Mouse (Mus musculus): ENCODE measurements around the gene G430095P16Rik.

DNA sequence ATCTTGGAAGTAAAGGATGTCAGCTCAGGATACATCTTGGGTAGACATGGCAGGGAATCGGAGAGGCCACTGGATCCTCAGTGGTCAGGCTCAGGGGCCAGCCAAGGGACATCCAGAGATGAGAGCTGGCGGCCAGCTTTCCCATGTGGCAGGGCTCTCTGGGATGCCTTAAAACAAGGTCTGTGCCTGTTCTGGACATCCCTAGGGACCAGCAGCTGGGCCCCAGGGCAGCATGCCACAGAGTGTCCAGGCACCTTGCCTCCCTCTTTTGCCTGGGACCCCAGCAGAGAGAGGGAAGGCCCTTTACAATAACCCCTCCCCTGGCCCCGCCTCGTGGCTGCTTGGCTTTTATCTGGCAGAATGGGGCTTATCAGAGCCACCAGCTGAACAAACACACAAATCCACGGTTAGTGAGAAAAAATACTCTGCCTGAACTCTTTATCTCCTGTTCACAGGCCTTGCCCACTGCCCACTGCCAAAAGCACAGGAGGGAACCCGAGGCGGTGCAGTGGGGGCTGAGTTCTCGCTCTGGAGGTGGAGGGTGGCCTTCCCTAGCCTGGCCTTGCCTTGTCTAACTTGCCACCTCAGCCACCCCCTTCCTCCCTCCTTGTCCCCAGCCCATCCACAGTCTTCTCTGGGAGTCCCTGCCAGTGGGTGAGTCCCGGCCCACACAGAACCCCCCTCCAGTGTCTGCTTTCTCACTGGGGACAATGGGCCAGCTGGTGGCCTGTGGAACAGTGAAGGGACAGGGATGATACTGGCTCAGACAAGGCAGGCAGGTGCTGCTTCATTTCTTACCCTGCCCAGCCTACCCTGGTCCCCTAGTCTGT, 7.9 kb downstream of the G430095P16Rik start:
- TF ChIP-seq MYOG (IDR thresholded peaks at IDR 0.05; ENCODE audit: control insufficient read depth, extremely low read depth, insufficient read length) (no peak), CTCF (IDR thresholded peaks at IDR 0.05; ENCODE audit: control insufficient read depth, insufficient read depth, insufficient read length) (no peak), MYOD1 (IDR thresholded peaks at IDR 0.05; ENCODE audit: control insufficient read depth, insufficient read length, low read depth) (no peak), USF1 (IDR thresholded peaks at IDR 0.05; ENCODE audit: low read depth) (no peak), MAX (IDR thresholded peaks at IDR 0.05) (no peak), CEBPB (IDR thresholded peaks at IDR 0.05; ENCODE audit: low read depth) (no peak)

All from C2C12 (cell line).